Mouse (Mus musculus) forebrain, postnatal 0 days (tissue): ENCODE measurements around the gene Dgkq. TPM values are rescaled to one million over a fixed set of nuclear protein-coding genes. Genes with fewer than 3 reads are reported as not detected.
A peak's percentile ranks its signal among the peaks of the same experiment; 100 is the strongest.

Experiments
- ATAC-seq: fragments of 200-750 bp; cut with Nextera tagmentation; 2 replicates; pipeline ENCODE4 v1.8.0; 2017; ENCODE audit warnings: mild to moderate bottlenecking, moderate library complexity
- DNase-seq: peaks from one replicate; pipeline ENCODE4 v3.0.0-alpha.2; 2015
- H3K27ac ChIP-seq: fragments of 300-500 bp; sonication (generic); 2 replicates; pipeline ENCODE4 v1.5.1; 2014; ENCODE audit warnings: low read depth, mild to moderate bottlenecking, antibody characterized with exemption, low read length, moderate library complexity, mixed read lengths
- H3K27me3 ChIP-seq: fragments of 300-500 bp; sonication (generic); 2 replicates; pipeline ENCODE4 v1.6.1; 2014; ENCODE audit warnings: mild to moderate bottlenecking, low read length, mixed read lengths; ENCODE audit not compliant: insufficient read depth
- H3K36me3 ChIP-seq: fragments of 300-500 bp; sonication (generic); 2 replicates; pipeline ENCODE4 v1.6.1; 2014; ENCODE audit warnings: mild to moderate bottlenecking, moderate library complexity; ENCODE audit not compliant: insufficient read depth
- H3K4me1 ChIP-seq: fragments of 300-500 bp; sonication (generic); 2 replicates; pipeline ENCODE4 v1.6.1; 2014; ENCODE audit warnings: antibody characterized with exemption; ENCODE audit not compliant: insufficient read depth
- H3K4me2 ChIP-seq: fragments of 300-500 bp; sonication (generic); 2 replicates; pipeline ENCODE4 v1.6.1; 2014; ENCODE audit warnings: low read depth, mild to moderate bottlenecking, moderate library complexity
- H3K4me3 ChIP-seq: fragments of 300-500 bp; sonication (generic); 2 replicates; pipeline ENCODE4 v1.5.1; 2014; ENCODE audit warnings: low read depth, low read length, mixed read lengths
- H3K9ac ChIP-seq: fragments of 300-500 bp; sonication (generic); 2 replicates; pipeline ENCODE4 v1.6.1; 2014; ENCODE audit warnings: mild to moderate bottlenecking
- H3K9me3 ChIP-seq: fragments of 300-500 bp; sonication (generic); 2 replicates; pipeline ENCODE4 v1.6.1; 2016; ENCODE audit warnings: low read length
- CTCF ChIP-seq: sonication (generic); IDR thresholded peaks from 2 replicates; pipeline ENCODE4 v1.5.1; 2016; ENCODE audit warnings: antibody characterized with exemption, control low read depth, low read depth
- WGBS: fragments of 180-500 bp; shearing (Covaris S2); extraction: QIAGEN DNeasy Blood & Tissue Kit; methylation state at CpG from one replicate; pipeline ENCODE4 v1.1.7; 2014; 5-methylcytosine and 5-hydroxymethylcytosine counted together
- polyA plus RNA-seq: library from polyadenylated mRNA; unstranded; fragments of >200 nt; fragmentation: Nextera tagmentation; extraction: Ambion mirVana; gene quantifications from 2 replicates; pipeline ENCODE4 v1.2.1, GENCODE M21; 2015
- total RNA-seq: library from RNA; depleted of rRNA; stranded (reverse); fragments of >200 nt; gene quantifications from 2 replicates; pipeline ENCODE4 v1.2.3, GENCODE M21; 2014

Gene Dgkq
- total and polyA plus RNA-seq, 2 experiments from 2014 or later = 11.6 to 59.5 TPM

DNA sequence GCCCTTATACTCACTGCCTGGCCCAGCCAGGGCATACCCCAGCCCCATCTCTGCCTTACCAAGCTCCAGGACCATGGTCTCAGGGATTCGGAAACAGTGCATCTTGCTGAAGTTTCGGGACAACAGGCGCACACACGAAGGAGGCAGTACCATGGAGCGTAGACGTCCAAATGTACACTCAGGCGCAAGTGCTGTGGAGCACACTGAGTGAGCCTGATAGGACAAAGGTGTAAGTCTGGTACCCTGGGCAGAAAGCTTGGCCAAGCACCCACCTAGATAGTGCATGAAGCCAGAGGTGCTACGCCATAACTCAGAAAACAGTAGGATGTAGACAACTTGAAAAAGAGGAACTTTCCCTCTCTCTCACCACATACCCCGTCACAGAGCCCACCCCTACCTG, 14.1 kb downstream of the Dgkq start:
- peaks cover 67% of the 10 kb centered on the region for H3K36me3 ChIP-seq

DNA sequence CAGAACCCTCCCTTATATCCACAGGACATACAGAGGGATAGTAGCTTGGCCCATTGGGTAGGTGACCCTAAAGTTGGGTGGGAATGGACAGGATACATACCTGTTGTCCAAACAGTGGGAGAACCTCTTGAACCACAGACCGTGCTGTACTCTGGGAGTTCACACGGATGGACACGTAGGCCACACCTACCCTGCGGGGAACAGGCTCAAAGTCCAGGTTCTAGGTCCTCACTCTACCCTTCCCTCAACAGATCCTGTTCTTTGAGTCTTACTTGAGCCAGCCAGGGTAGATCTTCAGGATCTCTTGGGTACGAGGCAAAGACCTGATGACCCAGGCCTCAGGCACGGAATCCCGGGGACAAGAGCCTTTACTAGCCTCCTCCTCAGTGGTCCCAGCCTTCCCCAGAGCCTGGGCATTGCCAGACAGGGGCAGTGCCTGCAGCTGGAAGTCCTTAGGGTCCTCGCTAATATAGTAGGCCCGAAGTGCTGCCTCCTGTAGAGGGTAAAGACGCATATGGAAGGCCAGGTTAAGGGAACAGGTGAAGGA, 15.0 kb downstream of the Dgkq start:
- Histone ChIP-seq H3K36me3 (peaks cover 75% of the 10 kb centered on the region), H3K4me2 (no peak overlapping the region)
- 93% methylated on average over 10 of the region's 10 CpGs for WGBS

More for the DNA sequence above, 14.1 kb downstream of the Dgkq start:
- Histone ChIP-seq H3K9me3 (no peaks in the 10 kb centered on the region), H3K4me1 (peaks cover 8% of the 10 kb centered on the region), H3K9ac (no peak overlapping the region), H3K4me3 (no peak overlapping the region), H3K4me2 (no peak overlapping the region), H3K27me3 (no peaks in the 10 kb centered on the region), H3K27ac (no peak overlapping the region)
- DNase-seq (no peak), ATAC-seq (no peak)
- WGBS = 96% methylated on average over 9 of the region's 9 CpGs
- TF ChIP-seq CTCF = no peak

DNA sequence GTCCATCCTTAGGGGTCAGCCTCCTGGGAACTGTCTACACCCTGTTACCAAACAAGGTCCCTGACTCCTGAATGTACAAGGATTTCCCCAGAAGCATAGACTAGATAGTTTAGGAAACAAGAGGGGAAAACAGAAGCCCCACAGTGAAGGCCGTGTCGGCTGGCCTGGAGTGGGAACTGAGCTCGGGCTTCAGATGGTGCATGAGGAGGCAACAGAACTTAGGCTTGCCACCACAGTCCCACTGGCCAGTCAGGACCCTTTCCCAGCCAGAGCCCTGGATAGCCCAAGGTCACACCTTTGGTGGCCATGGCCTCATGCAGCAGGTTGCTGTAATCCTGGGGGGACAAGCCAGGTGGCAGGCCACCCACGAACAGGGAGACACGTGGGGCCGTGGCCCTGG, 16.1 kb downstream of the Dgkq start:
- Histone ChIP-seq H3K4me2 (no peak overlapping the region), H3K4me1 (no peaks in the 10 kb centered on the region), H3K9ac (no peak overlapping the region), H3K27me3 (no peaks in the 10 kb centered on the region), H3K36me3 (peaks cover 86% of the 10 kb centered on the region), H3K4me3 (no peak overlapping the region), H3K9me3 (no peaks in the 10 kb centered on the region), H3K27ac (no peak overlapping the region)
- TF ChIP-seq CTCF = no peak
- DNase-seq = no peak
- 89% methylated on average over 6 of the region's 6 CpGs for WGBS
- no peak for ATAC-seq

More for the DNA sequence above, 15.0 kb downstream of the Dgkq start:
- H3K4me1 ChIP-seq = peaks cover under 1% of the 10 kb centered on the region; the same call in 1 of the 2 replicates
- H3K9ac ChIP-seq = no peak overlapping the region
- DNase-seq (no peak), ATAC-seq (no peak)
- no peak for TF ChIP-seq CTCF
- no peak overlapping the region for H3K4me3 ChIP-seq
- no peak overlapping the region for H3K27ac ChIP-seq
- H3K9me3 ChIP-seq = no peaks in the 10 kb centered on the region
- H3K27me3 ChIP-seq = no peaks in the 10 kb centered on the region

DNA sequence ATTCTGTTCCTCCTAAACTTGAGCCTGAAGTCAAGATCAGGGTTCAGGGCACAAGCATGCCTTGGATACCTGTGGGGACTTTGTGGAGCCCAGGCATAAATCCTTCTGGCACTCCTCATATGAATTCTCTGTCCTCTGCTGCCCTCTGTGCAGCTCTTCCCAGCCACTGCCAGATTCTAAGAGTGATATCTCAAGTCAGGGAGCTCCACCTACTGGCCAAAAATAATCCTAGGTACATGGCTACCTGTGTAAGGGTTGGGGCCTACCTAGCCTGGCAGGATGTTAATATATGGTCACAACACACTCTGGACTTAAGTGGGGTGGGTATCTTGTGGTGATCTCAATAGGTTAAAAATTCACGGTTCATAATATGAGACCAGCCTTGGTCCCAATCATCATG, 17.6 kb downstream of the Dgkq start:
- DNase-seq = peak; percentile 45
- no peak overlapping the region for H3K27ac ChIP-seq
- no peak overlapping the region; the same call in 1 of the 2 replicates for H3K9ac ChIP-seq
- H3K4me2 ChIP-seq = no peak overlapping the region
- no peaks in the 10 kb centered on the region for H3K4me1 ChIP-seq
- 61% methylated on average over 1 of the region's 1 CpGs for WGBS
- ATAC-seq = peak; percentile 65
- peaks cover 85% of the 10 kb centered on the region for H3K36me3 ChIP-seq
- no peaks in the 10 kb centered on the region for H3K27me3 ChIP-seq
- H3K4me3 ChIP-seq = no peak overlapping the region
- H3K9me3 ChIP-seq = no peaks in the 10 kb centered on the region
- peak; percentile 77 for TF ChIP-seq CTCF

DNA sequence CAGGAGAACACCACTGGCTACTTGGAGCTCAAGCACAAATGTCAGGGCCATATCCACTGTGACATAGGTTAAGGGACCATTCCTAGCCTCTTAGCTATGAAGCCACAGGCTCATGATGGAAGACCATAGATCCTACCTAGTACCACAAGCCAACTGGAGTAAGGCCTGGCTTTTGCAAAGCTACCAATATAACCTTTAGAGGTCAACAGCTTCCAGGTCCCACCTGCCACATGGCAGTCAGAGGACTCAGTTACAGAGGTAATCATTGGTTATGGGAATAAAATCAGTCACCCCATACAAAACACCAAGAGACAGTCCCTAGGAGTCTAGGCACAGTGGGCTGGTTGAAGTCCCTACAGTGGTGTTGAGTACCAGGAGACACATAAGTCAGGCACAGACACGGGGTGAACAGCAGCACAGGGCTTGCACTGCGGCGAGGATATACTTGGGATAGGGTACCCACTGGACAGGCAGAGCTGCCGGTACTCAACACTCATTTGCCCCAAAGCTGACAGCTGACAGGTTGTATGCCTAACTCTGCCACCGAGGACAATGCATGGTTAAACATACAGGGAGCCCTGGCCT, 18.2 kb downstream of the Dgkq start:
- no peak overlapping the region for H3K27ac ChIP-seq
- no peaks in the 10 kb centered on the region for H3K27me3 ChIP-seq
- DNase-seq = no peak
- H3K4me3 ChIP-seq = no peak overlapping the region
- 86% methylated on average over 5 of the region's 5 CpGs for WGBS
- no peak for ATAC-seq
- no peak overlapping the region for H3K4me2 ChIP-seq
- H3K36me3 ChIP-seq = peaks cover 84% of the 10 kb centered on the region
- TF ChIP-seq CTCF = no peak
- H3K4me1 ChIP-seq = no peaks in the 10 kb centered on the region
- H3K9ac ChIP-seq = no peak overlapping the region
- H3K9me3 ChIP-seq = no peaks in the 10 kb centered on the region

DNA sequence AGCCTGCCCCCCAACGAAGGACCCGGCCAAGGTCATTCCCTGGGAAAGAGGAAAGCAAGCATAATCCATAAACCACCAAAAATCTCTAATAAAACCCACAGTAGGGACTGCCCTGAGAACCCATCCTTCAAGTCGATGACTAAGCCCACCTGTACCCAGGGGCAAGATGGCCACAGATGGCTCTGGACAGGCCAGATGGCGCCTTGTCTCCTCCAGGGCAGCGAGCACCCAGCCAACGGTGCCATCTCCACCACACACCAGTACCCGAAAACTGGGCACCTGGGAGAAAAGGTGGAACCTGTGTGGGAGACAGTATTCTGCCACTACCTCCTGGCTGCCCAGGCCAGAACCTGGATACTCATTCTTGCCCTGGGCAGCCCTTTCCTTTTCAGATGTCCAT, 19.1 kb downstream of the Dgkq start:
- H3K9ac ChIP-seq = no peak overlapping the region
- H3K9me3 ChIP-seq = no peaks in the 10 kb centered on the region
- no peak for DNase-seq
- H3K4me2 ChIP-seq = no peak overlapping the region
- H3K27me3 ChIP-seq = no peaks in the 10 kb centered on the region
- H3K4me1 ChIP-seq = no peaks in the 10 kb centered on the region
- H3K27ac ChIP-seq = no peak overlapping the region
- H3K36me3 ChIP-seq = peaks cover 81% of the 10 kb centered on the region
- 92% methylated on average over 7 of the region's 7 CpGs for WGBS
- no peak overlapping the region for H3K4me3 ChIP-seq
- no peak for TF ChIP-seq CTCF
- ATAC-seq = no peak

DNA sequence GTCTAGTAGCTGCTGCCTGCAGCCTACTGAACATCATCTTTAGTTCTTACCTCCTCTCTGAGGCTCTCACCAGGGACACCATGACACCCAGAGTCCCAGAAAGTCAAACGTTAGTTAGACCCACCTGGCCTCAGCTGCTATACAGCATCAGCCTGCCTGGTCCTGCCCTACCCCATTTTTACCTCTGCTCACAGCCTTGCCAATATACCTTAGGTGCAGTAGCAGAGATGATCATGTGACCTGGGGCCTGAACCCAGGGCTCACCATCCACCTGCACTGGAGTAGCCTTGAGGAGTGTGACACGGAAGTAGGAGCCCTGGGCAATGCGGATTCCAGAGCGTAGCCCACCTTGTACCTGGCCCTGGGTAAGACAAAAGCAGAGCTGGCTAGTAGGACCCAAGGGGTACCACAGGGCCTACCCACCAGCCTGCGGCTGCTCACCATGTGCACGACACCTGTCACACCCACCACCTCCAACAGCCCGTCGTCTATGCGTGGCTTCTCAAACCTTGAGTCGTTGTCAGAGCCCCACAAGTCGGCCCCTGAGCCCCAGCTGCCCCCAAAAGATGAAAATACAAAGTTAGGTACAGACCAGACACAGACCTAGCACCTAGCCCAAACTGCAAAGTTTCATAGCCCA, 20.4 kb downstream of the Dgkq start:
- no peaks in the 10 kb centered on the region for H3K27me3 ChIP-seq
- peaks cover 75% of the 10 kb centered on the region for H3K36me3 ChIP-seq
- no peak for ATAC-seq
- H3K4me2 ChIP-seq = no peak overlapping the region
- no peak overlapping the region for H3K4me3 ChIP-seq
- no peak for TF ChIP-seq CTCF
- no peak overlapping the region for H3K27ac ChIP-seq
- H3K4me1 ChIP-seq = no peaks in the 10 kb centered on the region
- WGBS = 93% methylated on average over 11 of the region's 11 CpGs
- H3K9me3 ChIP-seq = no peaks in the 10 kb centered on the region
- DNase-seq = no peak
- H3K9ac ChIP-seq = no peak overlapping the region
